Mouse (Mus musculus) cortical plate, adult 2 months (tissue): ENCODE results near the gene Ifrd2.

Experiments used
- CTCF ChIP-seq: fragments of 200-500 bp; IDR thresholded peaks from 2 replicates; pipeline ENCODE4 v1.5.1; 2011; ENCODE audit warnings: mild to moderate bottlenecking, control low read depth, low read length; ENCODE audit not compliant: insufficient read depth; ENCODE audit errors: extremely low read depth
- POLR2A ChIP-seq: fragments of 200-500 bp; IDR thresholded peaks from 2 replicates; pipeline ENCODE4 v1.6.1; 2011; ENCODE audit warnings: mild to moderate bottlenecking, low read length, control low read depth; ENCODE audit not compliant: insufficient read depth; ENCODE audit errors: extremely low read depth

- TF ChIP-seq CTCF (no peak), POLR2A (no peak)
Observed at GRCm38 (mm10) chr9:107570016-107570415, 17.4 kb upstream of the Ifrd2 start.
